Mouse (Mus musculus): ENCODE results near the gene Dgkq. TPM values are rescaled to one million over a fixed set of nuclear protein-coding genes. Genes with fewer than 3 reads are reported as not detected.

Gene Dgkq
- polyA plus RNA-seq, 1 experiment from 2014 or later = 16.8 TPM

- no peak overlapping the region for H3K4me3 ChIP-seq
- no peak for ATAC-seq (ENCODE audit: low FRiP score, low read depth)
- no peak overlapping the region for H3K4me2 ChIP-seq (replicated peaks)
- no peak overlapping the region for H3K9ac ChIP-seq
- H3K9me3 ChIP-seq = no peaks in the 10 kb centered on the region
- peaks cover 14% of the 10 kb centered on the region for H3K4me1 ChIP-seq
- 86% methylated on average over 4 of the region's 4 CpGs for WGBS
- peaks cover 4% of the 10 kb centered on the region for H3K36me3 ChIP-seq
- 0 out of 2 replicates have a peak, but pooled peaks cover 9% of the 10 kb centered on the region for H3K27me3 ChIP-seq
- H3K27ac ChIP-seq = no peak overlapping the region
Measured at GRCm38 (mm10) chr5:108662772-108663171, 6.7 kb downstream of the Dgkq start.

GRCm38 (mm10) chr5:108660632-108661268, 8.7 kb downstream of the Dgkq start:
- Histone ChIP-seq H3K4me2 (replicated peaks) (peak overlapping the region; percentile 93), H3K27me3 (0 out of 2 replicates have a peak, but pooled peaks cover 5% of the 10 kb centered on the region), H3K9me3 (no peaks in the 10 kb centered on the region), H3K36me3 (peaks cover 25% of the 10 kb centered on the region), H3K4me1 (peaks cover 14% of the 10 kb centered on the region), H3K9ac (peak overlapping the region; percentile 94), H3K27ac (no peak overlapping the region), H3K4me3 (peak overlapping the region; percentile 88)
- peak; percentile 99 for ATAC-seq (ENCODE audit: low FRiP score, low read depth)
- WGBS = 16% methylated on average over 36 of the region's 36 CpGs

GRCm38 (mm10) chr5:108659698-108660631, 9.5 kb downstream of the Dgkq start, which contains the start of gene Idua:
TSS of gene Idua (plus strand) at chr5:108660331.
- Histone ChIP-seq H3K4me1 (peaks cover 14% of the 10 kb centered on the region), H3K4me2 (replicated peaks) (peak within 1 kb of the TSS; percentile 93), H3K9me3 (no peaks in the 10 kb centered on the region), H3K4me3 (peak within 1 kb of the TSS; percentile 88), H3K27me3 (0 out of 2 replicates have a peak, but pooled peaks cover 4% of the 10 kb centered on the region), H3K9ac (peak within 1 kb of the TSS; percentile 94), H3K27ac (no peak within 1 kb of the TSS; the same call in 1 of the 2 replicates), H3K36me3 (peaks cover 32% of the 10 kb centered on the region)
- ATAC-seq (ENCODE audit: low FRiP score, low read depth) = peak; percentile 60
- WGBS = 8% methylated on average over 24 of the region's 24 CpGs

GRCm38 (mm10) chr5:108658611-108659010, 10.9 kb downstream of the Dgkq start:
- Histone ChIP-seq H3K9ac (peak overlapping the region; percentile 39; the same call in 1 of the 2 replicates), H3K27me3 (no peaks in the 10 kb centered on the region), H3K36me3 (peaks cover 46% of the 10 kb centered on the region), H3K4me3 (no peak overlapping the region), H3K4me2 (replicated peaks) (no peak overlapping the region), H3K4me1 (peaks cover 14% of the 10 kb centered on the region), H3K9me3 (no peaks in the 10 kb centered on the region), H3K27ac (no peak overlapping the region)
- 89% methylated on average over 1 of the region's 1 CpGs for WGBS
- no peak for ATAC-seq (ENCODE audit: low FRiP score, low read depth)

- Histone ChIP-seq H3K4me1 (peaks cover 14% of the 10 kb centered on the region), H3K27me3 (no peaks in the 10 kb centered on the region), H3K4me3 (no peak overlapping the region), H3K27ac (no peak overlapping the region), H3K9ac (no peak overlapping the region), H3K4me2 (replicated peaks) (no peak overlapping the region), H3K36me3 (peaks cover 58% of the 10 kb centered on the region), H3K9me3 (no peaks in the 10 kb centered on the region)
- WGBS = 78% methylated on average over 5 of the region's 5 CpGs
- ATAC-seq (ENCODE audit: low FRiP score, low read depth) = no peak
Measured at GRCm38 (mm10) chr5:108657406-108657805, 12.1 kb downstream of the Dgkq start.

GRCm38 (mm10) chr5:108655891-108656650, 13.4 kb downstream of the Dgkq start:
- H3K4me1 ChIP-seq = peaks cover 14% of the 10 kb centered on the region
- ATAC-seq (ENCODE audit: low FRiP score, low read depth) = no peak
- WGBS = 92% methylated on average over 15 of the region's 15 CpGs
- no peak overlapping the region for H3K4me2 ChIP-seq (replicated peaks)
- H3K36me3 ChIP-seq = peaks cover 66% of the 10 kb centered on the region
- no peak overlapping the region for H3K27ac ChIP-seq
- H3K4me3 ChIP-seq = no peak overlapping the region
- H3K27me3 ChIP-seq = no peaks in the 10 kb centered on the region
- H3K9me3 ChIP-seq = no peaks in the 10 kb centered on the region
- H3K9ac ChIP-seq = no peak overlapping the region

- no peak overlapping the region for H3K4me3 ChIP-seq
- no peak overlapping the region for H3K27ac ChIP-seq
- no peaks in the 10 kb centered on the region for H3K27me3 ChIP-seq
- H3K9ac ChIP-seq = no peak overlapping the region
- no peak for ATAC-seq (ENCODE audit: low FRiP score, low read depth)
- no peak overlapping the region for H3K4me2 ChIP-seq (replicated peaks)
- H3K36me3 ChIP-seq = peaks cover 73% of the 10 kb centered on the region
- no peaks in the 10 kb centered on the region for H3K9me3 ChIP-seq
- H3K4me1 ChIP-seq = peaks cover 14% of the 10 kb centered on the region
- WGBS = 95% methylated on average over 9 of the region's 9 CpGs
Measured at GRCm38 (mm10) chr5:108655381-108655780, 14.1 kb downstream of the Dgkq start.

GRCm38 (mm10) chr5:108654444-108654990, 15.0 kb downstream of the Dgkq start:
- peaks cover 7% of the 10 kb centered on the region for H3K4me1 ChIP-seq
- ATAC-seq (ENCODE audit: low FRiP score, low read depth) = no peak
- peaks cover 81% of the 10 kb centered on the region for H3K36me3 ChIP-seq
- H3K4me2 ChIP-seq (replicated peaks) = no peak overlapping the region
- no peak overlapping the region for H3K9ac ChIP-seq
- no peaks in the 10 kb centered on the region for H3K27me3 ChIP-seq
- WGBS = 94% methylated on average over 10 of the region's 10 CpGs
- H3K27ac ChIP-seq = no peak overlapping the region
- H3K9me3 ChIP-seq = no peaks in the 10 kb centered on the region
- no peak overlapping the region for H3K4me3 ChIP-seq

GRCm38 (mm10) chr5:108653341-108653740, 16.1 kb downstream of the Dgkq start:
- H3K9ac ChIP-seq = no peak overlapping the region

GRCm38 (mm10) chr5:108651823-108652222, 17.6 kb downstream of the Dgkq start:
- 63% methylated on average over 1 of the region's 1 CpGs for WGBS
- no peaks in the 10 kb centered on the region for H3K4me1 ChIP-seq
- H3K36me3 ChIP-seq = peaks cover 92% of the 10 kb centered on the region
- no peak overlapping the region for H3K9ac ChIP-seq
- H3K4me2 ChIP-seq (replicated peaks) = no peak overlapping the region
- peak; percentile 55; the same call in 1 of the 2 replicates for ATAC-seq (ENCODE audit: low FRiP score, low read depth)
- no peak overlapping the region for H3K27ac ChIP-seq
- no peak overlapping the region for H3K4me3 ChIP-seq
- H3K9me3 ChIP-seq = no peaks in the 10 kb centered on the region
- H3K27me3 ChIP-seq = no peaks in the 10 kb centered on the region

More at GRCm38 (mm10) chr5:108653341-108653740, 16.1 kb downstream of the Dgkq start:
- ATAC-seq (ENCODE audit: low FRiP score, low read depth) = no peak
- H3K9me3 ChIP-seq = no peaks in the 10 kb centered on the region
- H3K4me3 ChIP-seq = no peak overlapping the region
- no peaks in the 10 kb centered on the region for H3K27me3 ChIP-seq
- H3K4me2 ChIP-seq (replicated peaks) = no peak overlapping the region
- no peaks in the 10 kb centered on the region for H3K4me1 ChIP-seq
- H3K27ac ChIP-seq = no peak overlapping the region
- peaks cover 93% of the 10 kb centered on the region for H3K36me3 ChIP-seq
- WGBS = 95% methylated on average over 6 of the region's 6 CpGs

GRCm38 (mm10) chr5:108651136-108651720, 18.2 kb downstream of the Dgkq start:
- no peaks in the 10 kb centered on the region for H3K4me1 ChIP-seq
- no peak overlapping the region for H3K4me3 ChIP-seq
- no peak overlapping the region for H3K27ac ChIP-seq
- peaks cover 92% of the 10 kb centered on the region for H3K36me3 ChIP-seq
- no peak overlapping the region for H3K9ac ChIP-seq
- ATAC-seq (ENCODE audit: low FRiP score, low read depth) = no peak
- no peaks in the 10 kb centered on the region for H3K9me3 ChIP-seq
- H3K4me2 ChIP-seq (replicated peaks) = no peak overlapping the region
- no peaks in the 10 kb centered on the region for H3K27me3 ChIP-seq
- WGBS = 88% methylated on average over 5 of the region's 5 CpGs
